Mouse (Mus musculus) forebrain, postnatal 0 days (tissue): Measurements from ENCODE around the gene Bnip3. TPM values are rescaled to one million over a fixed set of nuclear protein-coding genes. Genes with fewer than 3 reads are reported as not detected.

Experiments used
- ATAC-seq: fragments of 200-750 bp; cut with Nextera tagmentation; 2 replicates; pipeline ENCODE4 v1.8.0; 2017; ENCODE audit warnings: mild to moderate bottlenecking, moderate library complexity
- DNase-seq: peaks from one replicate; pipeline ENCODE4 v3.0.0-alpha.2; 2015
- H3K27ac ChIP-seq: fragments of 300-500 bp; sonication (generic); 2 replicates; pipeline ENCODE4 v1.5.1; 2014; ENCODE audit warnings: low read depth, mild to moderate bottlenecking, antibody characterized with exemption, low read length, moderate library complexity, mixed read lengths
- H3K27me3 ChIP-seq: fragments of 300-500 bp; sonication (generic); 2 replicates; pipeline ENCODE4 v1.6.1; 2014; ENCODE audit warnings: mild to moderate bottlenecking, low read length, mixed read lengths; ENCODE audit not compliant: insufficient read depth
- H3K36me3 ChIP-seq: fragments of 300-500 bp; sonication (generic); 2 replicates; pipeline ENCODE4 v1.6.1; 2014; ENCODE audit warnings: mild to moderate bottlenecking, moderate library complexity; ENCODE audit not compliant: insufficient read depth
- H3K4me1 ChIP-seq: fragments of 300-500 bp; sonication (generic); 2 replicates; pipeline ENCODE4 v1.6.1; 2014; ENCODE audit warnings: antibody characterized with exemption; ENCODE audit not compliant: insufficient read depth
- H3K4me2 ChIP-seq: fragments of 300-500 bp; sonication (generic); 2 replicates; pipeline ENCODE4 v1.6.1; 2014; ENCODE audit warnings: low read depth, mild to moderate bottlenecking, moderate library complexity
- H3K4me3 ChIP-seq: fragments of 300-500 bp; sonication (generic); 2 replicates; pipeline ENCODE4 v1.5.1; 2014; ENCODE audit warnings: low read depth, low read length, mixed read lengths
- H3K9ac ChIP-seq: fragments of 300-500 bp; sonication (generic); 2 replicates; pipeline ENCODE4 v1.6.1; 2014; ENCODE audit warnings: mild to moderate bottlenecking
- H3K9me3 ChIP-seq: fragments of 300-500 bp; sonication (generic); 2 replicates; pipeline ENCODE4 v1.6.1; 2016; ENCODE audit warnings: low read length
- CTCF ChIP-seq: sonication (generic); IDR thresholded peaks from 2 replicates; pipeline ENCODE4 v1.5.1; 2016; ENCODE audit warnings: antibody characterized with exemption, control low read depth, low read depth
- WGBS: fragments of 180-500 bp; shearing (Covaris S2); extraction: QIAGEN DNeasy Blood & Tissue Kit; methylation state at CpG from one replicate; pipeline ENCODE4 v1.1.7; 2014; 5-methylcytosine and 5-hydroxymethylcytosine counted together
- polyA plus RNA-seq: library from polyadenylated mRNA; unstranded; fragments of >200 nt; fragmentation: Nextera tagmentation; extraction: Ambion mirVana; gene quantifications from 2 replicates; pipeline ENCODE4 v1.2.1, GENCODE M21; 2015
- total RNA-seq: library from RNA; depleted of rRNA; stranded (reverse); fragments of >200 nt; gene quantifications from 2 replicates; pipeline ENCODE4 v1.2.3, GENCODE M21; 2014

Gene Bnip3
- total and polyA plus RNA-seq, 2 experiments from 2014 or later = 108 to 145 TPM

- H3K4me3 ChIP-seq = no peak overlapping the region
- no peak overlapping the region for H3K4me2 ChIP-seq
- WGBS = 96% methylated on average over 4 of the region's 4 CpGs
- H3K9ac ChIP-seq = no peak overlapping the region
- peaks cover 1% of the 10 kb centered on the region for H3K4me1 ChIP-seq
- H3K27me3 ChIP-seq = no peaks in the 10 kb centered on the region
- DNase-seq = no peak
- H3K36me3 ChIP-seq = peaks cover 47% of the 10 kb centered on the region
- no peak overlapping the region for H3K27ac ChIP-seq
- no peaks in the 10 kb centered on the region for H3K9me3 ChIP-seq
- no peak for ATAC-seq
- TF ChIP-seq CTCF = no peak
These were observed 55.8 kb downstream of the Bnip3 start for GRCm38 (mm10) chr7:138853417-138854031.

GRCm38 (mm10) chr7:138850083-138850482, 59.2 kb downstream of the Bnip3 start:
- H3K9ac ChIP-seq = no peak overlapping the region
- H3K4me2 ChIP-seq = no peak overlapping the region
- no peak overlapping the region for H3K27ac ChIP-seq
- no peak for TF ChIP-seq CTCF
- no peak for DNase-seq
- no peak for ATAC-seq
- H3K27me3 ChIP-seq = no peaks in the 10 kb centered on the region
- H3K36me3 ChIP-seq = peaks cover 38% of the 10 kb centered on the region
- peaks cover 12% of the 10 kb centered on the region for H3K4me1 ChIP-seq
- no peaks in the 10 kb centered on the region for H3K9me3 ChIP-seq
- H3K4me3 ChIP-seq = no peak overlapping the region

- no peaks in the 10 kb centered on the region for H3K9me3 ChIP-seq
- no peaks in the 10 kb centered on the region for H3K27me3 ChIP-seq
- H3K4me3 ChIP-seq = peak overlapping the region; percentile 99; the same call in 1 of the 2 replicates
- WGBS = 71% methylated on average over 7 of the region's 7 CpGs
- ATAC-seq = no peak
- no peak for TF ChIP-seq CTCF
- peaks cover 28% of the 10 kb centered on the region for H3K36me3 ChIP-seq
- DNase-seq = no peak
- no peak overlapping the region for H3K9ac ChIP-seq
- H3K27ac ChIP-seq = no peak overlapping the region
- H3K4me2 ChIP-seq = peak overlapping the region; percentile 88
- peaks cover 30% of the 10 kb centered on the region for H3K4me1 ChIP-seq
These were observed 61.0 kb downstream of the Bnip3 start for GRCm38 (mm10) chr7:138848028-138848920.

GRCm38 (mm10) chr7:138847316-138848027, 61.8 kb downstream of the Bnip3 start:
- Histone ChIP-seq H3K4me3 (peak overlapping the region; percentile 99), H3K9me3 (no peaks in the 10 kb centered on the region), H3K36me3 (peaks cover 22% of the 10 kb centered on the region; the same call in 1 of the 2 replicates), H3K4me1 (peaks cover 34% of the 10 kb centered on the region), H3K27me3 (no peaks in the 10 kb centered on the region), H3K4me2 (peak overlapping the region; percentile 88), H3K9ac (peak overlapping the region; percentile 93), H3K27ac (peak overlapping the region; percentile 23; the same call in 1 of the 2 replicates)
- ATAC-seq = no peak
- no peak for DNase-seq
- TF ChIP-seq CTCF = no peak
- whole genome bisulfite sequencing = 42% methylated on average over 13 of the region's 13 CpGs

- Histone ChIP-seq H3K9ac (peak overlapping the region; percentile 93), H3K36me3 (peaks cover 16% of the 10 kb centered on the region; the same call in 1 of the 2 replicates), H3K27me3 (no peaks in the 10 kb centered on the region), H3K27ac (peak overlapping the region; percentile 98), H3K9me3 (no peaks in the 10 kb centered on the region), H3K4me2 (peak overlapping the region; percentile 88), H3K4me1 (peaks cover 35% of the 10 kb centered on the region), H3K4me3 (peak overlapping the region; percentile 99)
- DNase-seq (no peak), ATAC-seq (peak; percentile 57)
- 1% methylated on average over 41 of the region's 61 CpGs for WGBS
- TF ChIP-seq CTCF = no peak
These were observed 62.8 kb downstream of the Bnip3 start for GRCm38 (mm10) chr7:138846502-138846991.

GRCm38 (mm10) chr7:138845544-138846391, 63.6 kb downstream of the Bnip3 start, which contains the start of the genes Ppp2r2d and Mapk1ip1:
TSS of gene Ppp2r2d (plus strand) at chr7:138846079.
TSS of gene Mapk1ip1 (minus strand) at chr7:138846273.
- peak; percentile 98 for DNase-seq
- H3K9me3 ChIP-seq = no peaks in the 10 kb centered on the region
- H3K36me3 ChIP-seq = peaks cover 16% of the 10 kb centered on the region; the same call in 1 of the 2 replicates
- peak within 1 kb of the TSS; percentile 99 for H3K4me3 ChIP-seq
- H3K4me1 ChIP-seq = peaks cover 35% of the 10 kb centered on the region
- peak within 1 kb of the TSS; percentile 93 for H3K9ac ChIP-seq
- H3K27ac ChIP-seq = peak within 1 kb of the TSS; percentile 98
- peak; percentile 82 for TF ChIP-seq CTCF
- WGBS = under 1% methylated on average over 51 of the region's 51 CpGs
- H3K27me3 ChIP-seq = no peaks in the 10 kb centered on the region
- ATAC-seq = peak; percentile 93
- H3K4me2 ChIP-seq = peak within 1 kb of the TSS; percentile 88
